ENCODE assay signal across 10 mouse cellular contexts in genomic region chr19:4613464-4614304, GRCm38 (mm10). TPM values are rescaled to one million over a fixed set of nuclear protein-coding genes. Genes with fewer than 3 reads are reported as not detected.
A peak's percentile ranks its signal among the peaks of the same experiment; 100 is the strongest.
DNase-seq lines count a peak whose midpoint lies in the region; ATAC-seq and TF ChIP-seq lines count a peak whose summit lies in the region.
"Had no signal": no experiment of that assay in that cellular context is flagged by ENCODE, and none has a peak within 500 bp of the region (broad histone marks: within the 10 kb centered on the region; RNA-seq: fewer than 3 reads in every experiment).

No protein-coding gene starts in this region.

- no peak for TF ChIP-seq EP300 in lung, postnatal 0 days (IDR thresholded peaks at IDR 0.05)

- DNase-seq in heart, adult 11 months, result peak; percentile 91
- no peak for DNase-seq in heart, postnatal 14 days
- DNase-seq in lung, postnatal 0 days (ENCODE audit: low spot score), result no peak
- DNase-seq in lung, postnatal 25 days (ENCODE audit: low spot score), result no peak
- no peak for DNase-seq in ovary, postnatal 10 days (ENCODE audit: low spot score)
- DNase-seq: right cerebral cortex, postnatal 25 days had no signal

- TF ChIP-seq CTCF in lung, postnatal 0 days (IDR thresholded peaks at IDR 0.05), result no peak

- peaks cover 6% of the 10 kb centered on the region for H3K4me1 ChIP-seq in lung, postnatal 0 days (ENCODE audit: insufficient read depth, low read depth, low read length)
- peaks cover 29% of the 10 kb centered on the region for H3K4me1 ChIP-seq in intestine, embryonic 15.5 days (replicated peaks)
- H3K4me1 ChIP-seq in stomach, embryonic 14.5 days (ENCODE audit: control insufficient read depth, insufficient read depth, low read length), result peaks cover 8% of the 10 kb centered on the region

- H3K27ac ChIP-seq in lung, postnatal 0 days (ENCODE audit: low read length), result 0 out of 2 replicates have a peak overlapping the region, but pooled peaks have one; percentile 82
- 0 out of 2 replicates have a peak overlapping the region, but pooled peaks have one; percentile 88 for H3K27ac ChIP-seq in intestine, embryonic 15.5 days
- no peak overlapping the region for H3K27ac ChIP-seq in stomach, embryonic 14.5 days (ENCODE audit: low read length)

- no peaks in the 10 kb centered on the region for H3K36me3 ChIP-seq in lung, postnatal 0 days (ENCODE audit: insufficient read depth, low read length)
- peaks cover 17% of the 10 kb centered on the region for H3K36me3 ChIP-seq in intestine, embryonic 15.5 days
- peaks cover 25% of the 10 kb centered on the region for H3K36me3 ChIP-seq in stomach, embryonic 14.5 days (ENCODE audit: control insufficient read depth, insufficient read depth, low read length)

- WGBS in lung, postnatal 0 days, result 86% methylated on average over 32 of the region's 33 CpGs
- WGBS in intestine, embryonic 15.5 days, result 86% methylated on average over 33 of the region's 33 CpGs
- WGBS in stomach, embryonic 14.5 days, result 86% methylated on average over 33 of the region's 33 CpGs

- H3K9me3 ChIP-seq in lung, postnatal 0 days (ENCODE audit: low read length), result no peaks in the 10 kb centered on the region
- H3K9me3 ChIP-seq in intestine, embryonic 15.5 days, result no peaks in the 10 kb centered on the region
- no peaks in the 10 kb centered on the region for H3K9me3 ChIP-seq in stomach, embryonic 14.5 days (ENCODE audit: control insufficient read depth, low read depth, low read length)

- ATAC-seq in lung, postnatal 0 days, result no peak
- ATAC-seq in intestine, embryonic 15.5 days, result no peak
- ATAC-seq in stomach, embryonic 14.5 days (ENCODE audit: insufficient number of reproducible peaks, insufficient read depth, low FRiP score, low read depth), result no peak
- ATAC-seq in granulocyte monocyte progenitor cell, adult 5-6 weeks (replicated peaks; ENCODE audit: poor library complexity, severe bottlenecking), result no peak

- H3K27me3 ChIP-seq in lung, postnatal 0 days (replicated peaks; ENCODE audit: insufficient read depth, low read length), result no peaks in the 10 kb centered on the region
- no peaks in the 10 kb centered on the region for H3K27me3 ChIP-seq in intestine, embryonic 15.5 days (replicated peaks)
- no peaks in the 10 kb centered on the region for H3K27me3 ChIP-seq in stomach, embryonic 14.5 days (ENCODE audit: control insufficient read depth, insufficient read depth, low read length)
- H3K27me3 ChIP-seq: CH12.LX had no signal

- H3K9ac ChIP-seq in lung, postnatal 0 days (replicated peaks; ENCODE audit: low read depth), result no peak overlapping the region
- peak overlapping the region; percentile 94; the same call in 1 of the 2 replicates for H3K9ac ChIP-seq in intestine, embryonic 15.5 days
- H3K9ac ChIP-seq in stomach, embryonic 14.5 days (replicated peaks; ENCODE audit: low read depth, low read length), result no peak overlapping the region

- 0 out of 2 replicates have a peak overlapping the region, but pooled peaks have one; percentile 98 for H3K4me2 ChIP-seq in lung, postnatal 0 days (replicated peaks; ENCODE audit: low read depth, low read length)
- peak overlapping the region; percentile 84 for H3K4me2 ChIP-seq in intestine, embryonic 15.5 days (replicated peaks)
- H3K4me2 ChIP-seq in stomach, embryonic 14.5 days (replicated peaks; ENCODE audit: low read depth, low read length), result peak overlapping the region; percentile 54; the same call in 1 of the 2 replicates

- H3K4me3 ChIP-seq in lung, postnatal 0 days (ENCODE audit: low read depth, low read length), result no peak overlapping the region
- H3K4me3 ChIP-seq in intestine, embryonic 15.5 days (replicated peaks), result peak overlapping the region; percentile 93
- peak overlapping the region; percentile 81; the same call in 1 of the 2 replicates for H3K4me3 ChIP-seq in stomach, embryonic 14.5 days (ENCODE audit: low read depth, low read length)

- intact Hi-C loops in heart, postnatal 14 days (cut with DNase I), result no loop called here

RNA-seq across cellular contexts. Expression of gene Lrfn4, which starts 1.8 kb away (rescaled TPM):
- 10 to 100 TPM; 10.0 to 11.5 TPM for total RNA-seq in heart, postnatal 14 days (2021)
- polyA plus RNA-seq in lung, postnatal 0 days (2015; fragmentation: Nextera tagmentation; extraction: Ambion mirVana), result 3.2 and 3.4 TPM in 2 replicates
- 6.5 and 7.8 TPM in 2 replicates for polyA plus RNA-seq in intestine, embryonic 15.5 days (2015; fragmentation: Nextera tagmentation; extraction: Ambion mirVana)
- 8.3 and 11.3 TPM in 2 replicates for polyA plus RNA-seq in stomach, embryonic 14.5 days (2014; fragmentation: Nextera tagmentation; extraction: Ambion mirVana)
- total RNA-seq in granulocyte monocyte progenitor cell, adult 5-6 weeks (2014; fragmentation: Nextera tagmentation), result 2.6 and 3.5 TPM in 2 replicates
- total RNA-seq in granulocyte monocyte progenitor cell, adult 5-6 weeks (2017), result 1.8 and 3.7 TPM in 2 replicates

RNA-seq across cellular contexts. Expression of gene Rce1, which starts 11.8 kb away (rescaled TPM):
- total RNA-seq in heart, postnatal 14 days (2021), result 10 to 100 TPM; 10.6 to 12.4 TPM
- 52.5 and 54.9 TPM in 2 replicates for polyA plus RNA-seq in lung, postnatal 0 days (2015; fragmentation: Nextera tagmentation; extraction: Ambion mirVana)
- 61.5 and 68.8 TPM in 2 replicates for polyA plus RNA-seq in intestine, embryonic 15.5 days (2015; fragmentation: Nextera tagmentation; extraction: Ambion mirVana)
- polyA plus RNA-seq in stomach, embryonic 14.5 days (2014; fragmentation: Nextera tagmentation; extraction: Ambion mirVana), result 62.2 and 69.6 TPM in 2 replicates
- total RNA-seq in granulocyte monocyte progenitor cell, adult 5-6 weeks (2014; fragmentation: Nextera tagmentation), result 30.4 and 40.9 TPM in 2 replicates
- 19.6 and 28.2 TPM in 2 replicates for total RNA-seq in granulocyte monocyte progenitor cell, adult 5-6 weeks (2017)
